Mouse (Mus musculus) kidney, postnatal 14 days (tissue): ENCODE measurements around the gene Gm3238.
"Not testable (repeated sequence)": the region's sequence is repeated elsewhere in the genome, so short reads cannot be mapped to it uniquely, and the experiment has no call there.

Source experiments
- DNase-seq: peaks from one replicate; pipeline ENCODE4 v3.0.0; 2022; ENCODE audit warnings: mixed read lengths

Gm3238 gene

GRCm38 (mm10) chr10:77741924-77742688, 29.0 kb downstream of the Gm3238 start, which contains the start of gene Gm18596:
TSS of gene Gm18596 (minus strand) at chr10:77742638.
- DNase-seq, result not testable (repeated sequence)

GRCm38 (mm10) chr10:77738929-77739328, 32.2 kb downstream of the Gm3238 start:
- DNase-seq, result no peak

- no peak for DNase-seq
These were observed 35.2 kb downstream of the Gm3238 start for GRCm38 (mm10) chr10:77735928-77736327.

- DNase-seq, result no peak
These were observed 41.9 kb downstream of the Gm3238 start for GRCm38 (mm10) chr10:77729241-77729640.

- no peak for DNase-seq
These were observed 42.8 kb downstream of the Gm3238 start for GRCm38 (mm10) chr10:77728280-77728679.

- DNase-seq, result no peak
These were observed 44.9 kb downstream of the Gm3238 start, which contains the start of gene Gm10100 for GRCm38 (mm10) chr10:77726186-77726585. TSS of gene Gm10100 (plus strand) at chr10:77726486.

- DNase-seq, result no peak
These were observed 46.3 kb downstream of the Gm3238 start for GRCm38 (mm10) chr10:77724855-77725254.
